Mouse (Mus musculus) E14TG2a.4 (cell line): Measurements from ENCODE around the gene Fam163a.

ENCODE experiments used
- CTCF ChIP-seq: conservative IDR thresholded peaks from 2 replicates; pipeline ENCODE4 v1.5.1; 2014; ENCODE audit warnings: low read length
- NANOG ChIP-seq: IDR thresholded peaks from 2 replicates; pipeline ENCODE4 v1.6.1; 2014; ENCODE audit warnings: borderline replicate concordance, low read length, mixed read lengths

DNA sequence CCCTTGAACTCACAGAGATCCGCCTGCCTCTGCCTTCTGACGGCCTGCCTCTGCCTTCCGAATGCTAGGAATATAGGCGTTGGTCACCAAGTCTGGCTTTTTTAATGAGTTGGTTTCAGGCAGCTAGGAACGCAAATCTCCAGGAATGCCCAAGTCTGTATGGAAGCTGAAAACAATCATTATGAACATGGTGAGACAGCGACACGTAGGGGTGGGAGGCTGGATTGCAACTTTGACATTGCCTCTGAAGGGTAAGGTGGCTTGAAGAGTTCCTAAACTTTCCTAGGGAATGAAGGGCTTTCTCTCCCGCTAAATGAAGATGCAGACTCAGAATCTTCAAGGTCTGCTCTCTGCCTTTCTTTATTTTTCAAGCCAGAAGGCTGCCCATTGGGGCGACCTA lies 93.7 kb downstream of the Fam163a start:
- TF ChIP-seq CTCF (peak; percentile 86), NANOG (no peak)
